Comparison of ENCODE assay signal across 8 mouse cellular contexts in the genomic region with DNA sequence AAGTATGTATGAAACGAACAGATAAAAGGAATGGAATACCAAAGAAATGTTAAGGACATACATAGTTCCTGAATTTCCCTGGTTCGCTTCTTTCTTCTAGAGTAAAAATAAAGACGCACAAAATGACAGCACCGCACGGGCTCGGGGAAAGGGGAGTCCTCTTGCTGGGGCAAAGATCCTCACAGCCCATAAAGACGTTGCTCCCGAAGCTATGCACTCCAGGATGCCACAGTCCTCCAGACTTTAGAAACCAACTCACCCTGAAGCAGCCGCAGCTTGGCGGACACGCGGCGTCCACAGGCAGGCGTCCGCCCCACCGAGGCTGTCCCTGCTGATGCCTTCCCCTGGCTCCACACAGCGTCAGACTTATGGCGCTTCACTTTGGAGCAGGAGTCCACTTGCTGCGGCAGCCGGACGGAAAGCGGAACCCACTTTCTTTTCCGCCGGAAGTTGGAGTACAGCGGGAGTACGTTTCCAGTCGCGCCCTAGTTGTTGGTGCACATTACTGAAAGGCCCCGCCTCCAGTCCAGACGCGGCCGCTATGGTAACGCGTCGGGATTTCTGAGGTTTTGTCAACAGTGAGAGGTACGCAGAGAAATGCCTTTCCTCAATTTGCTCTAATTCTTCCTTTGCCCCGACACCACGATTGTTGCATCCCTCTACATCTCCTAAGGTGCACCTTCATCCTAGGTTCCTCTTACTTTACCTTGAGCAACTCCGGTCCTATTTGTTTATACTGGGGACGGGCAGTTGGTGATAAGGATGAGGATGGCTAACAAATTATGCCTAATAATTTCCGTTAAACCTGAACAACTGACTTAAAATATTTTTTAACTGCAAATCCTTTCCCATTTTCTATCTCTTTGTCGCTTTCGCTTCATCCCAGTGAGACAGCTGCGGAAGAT. TPM values are rescaled to one million over a fixed set of nuclear protein-coding genes. Genes with fewer than 3 reads are reported as not detected.
DNase-seq lines count a peak whose midpoint lies in the region; ATAC-seq lines count a peak whose summit lies in the region.

A gene (minus strand): TSS at position 715 of the 905 bp plus-strand sequence.

- peak; percentile 100 for ATAC-seq in megakaryocyte progenitor cell, adult 5-6 weeks (replicated peaks; ENCODE audit: poor library complexity)

- DNase-seq in adipocyte (ENCODE audit: low spot score) = peak; percentile 96
- peak; percentile 95 for DNase-seq in embryo, embryonic 10 days (ENCODE audit: low spot score)
- peak; percentile 82 for DNase-seq in gastrocnemius, postnatal 10 days
- DNase-seq in induced T-regulatory cell, adult 2 months (ENCODE audit: low read depth) = peak; percentile 95
- DNase-seq in left cerebral cortex, adult 9 months (ENCODE audit: low spot score in 2 of 2) = peak; percentile 73 to 95
- peak; percentile 92 for DNase-seq in right cerebral cortex, postnatal 14 days
- peak; percentile 88 for DNase-seq in urinary bladder, postnatal 36 days (ENCODE audit: low spot score in 2 of 2)

RNA-seq across cellular contexts. Expression of the gene that starts here (rescaled TPM):
- total RNA-seq in gastrocnemius, postnatal 10 days (2021) = 10 to 100 TPM; 10.4 to 12.1 TPM
- total RNA-seq in megakaryocyte progenitor cell, adult 5-6 weeks (2015) = 29.1 and 34.0 TPM in 2 replicates
- total RNA-seq in megakaryocyte progenitor cell, adult 5-6 weeks (2017) = 23.7 and 24.4 TPM in 2 replicates

Comparison
In these comparisons a context has a peak if more than half of its experiments do, and no peak if none do; other contexts are left out.
1. Peak in every context shown above with its lines: DNase-seq and ATAC-seq.